20 mouse cellular contexts compared by ENCODE assay signal in the genomic region with DNA sequence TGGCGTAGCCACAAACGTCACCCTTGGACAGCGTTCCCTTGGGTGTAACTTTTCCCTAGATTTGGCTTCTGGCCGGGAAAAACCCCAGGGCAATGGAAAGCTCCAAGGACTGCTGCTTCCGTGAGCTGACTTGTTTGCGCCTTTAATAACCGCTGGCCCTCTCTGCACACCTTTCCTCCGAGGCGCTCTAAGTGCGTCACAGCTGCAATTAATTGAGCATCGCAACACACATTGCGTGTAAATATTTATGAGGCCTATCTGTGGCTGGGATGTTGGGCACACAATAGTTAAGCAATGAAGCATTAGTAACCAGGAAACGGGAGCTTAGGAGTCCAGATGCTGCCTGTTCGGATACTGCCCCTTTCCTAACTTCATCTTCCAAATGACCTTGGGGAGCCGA.
A peak's percentile ranks its signal among the peaks of the same experiment; 100 is the strongest.
DNase-seq lines count a peak whose midpoint lies in the region; ATAC-seq lines count a peak whose summit lies in the region.
"Had no signal": no experiment of that assay in that cellular context is flagged by ENCODE, and none has a peak within 500 bp of the region (broad histone marks: within the 10 kb centered on the region; RNA-seq: fewer than 3 reads in every experiment).

No protein-coding gene starts in this region.

- H3K4me1 ChIP-seq in midbrain, embryonic 11.5 days (ENCODE audit: control insufficient read depth, insufficient read depth, low read length): peaks cover 8% of the 10 kb centered on the region; the same call in 1 of the 2 replicates
- peaks cover 16% of the 10 kb centered on the region for H3K4me1 ChIP-seq in midbrain, embryonic 16.5 days (ENCODE audit: control insufficient read depth, insufficient read depth, low read length)
- peaks cover 7% of the 10 kb centered on the region for H3K4me1 ChIP-seq in hindbrain, embryonic 16.5 days (ENCODE audit: control insufficient read depth, insufficient read depth, low read depth, low read length)
- peaks cover 12% of the 10 kb centered on the region for H3K4me1 ChIP-seq in forebrain, embryonic 10.5 days
- no peaks in the 10 kb centered on the region; the same call in 1 of the 2 replicates for H3K4me1 ChIP-seq in intestine, embryonic 15.5 days (replicated peaks)
- H3K4me1 ChIP-seq: liver, embryonic 12.5 days had no signal

- H3K27ac ChIP-seq in midbrain, embryonic 11.5 days (ENCODE audit: low read depth, low read length): no peak overlapping the region
- H3K27ac ChIP-seq in midbrain, embryonic 16.5 days (ENCODE audit: low read length): no peak overlapping the region
- no peak overlapping the region for H3K27ac ChIP-seq in hindbrain, embryonic 16.5 days (ENCODE audit: low read depth, low read length)
- H3K27ac ChIP-seq in forebrain, embryonic 10.5 days: no peak overlapping the region
- no peak overlapping the region for H3K27ac ChIP-seq in intestine, embryonic 15.5 days
- H3K27ac ChIP-seq: gastrocnemius, adult 2 months; liver, embryonic 12.5 days had no signal

- H3K9me3 ChIP-seq in midbrain, embryonic 11.5 days (ENCODE audit: control insufficient read depth, low read length): no peaks in the 10 kb centered on the region
- H3K9me3 ChIP-seq in midbrain, embryonic 16.5 days (replicated peaks; ENCODE audit: control insufficient read depth, low read length, poor library complexity, severe bottlenecking): no peaks in the 10 kb centered on the region
- H3K9me3 ChIP-seq in hindbrain, embryonic 16.5 days (ENCODE audit: control insufficient read depth, low read length): no peaks in the 10 kb centered on the region
- H3K9me3 ChIP-seq in forebrain, embryonic 10.5 days: no peaks in the 10 kb centered on the region
- no peaks in the 10 kb centered on the region for H3K9me3 ChIP-seq in intestine, embryonic 15.5 days
- H3K9me3 ChIP-seq: heart, embryonic 12.5 days; liver, embryonic 12.5 days had no signal

- 76% methylated on average over 15 of the region's 15 CpGs for WGBS in midbrain, embryonic 11.5 days
- WGBS in midbrain, embryonic 16.5 days: 54% methylated on average over 15 of the region's 15 CpGs
- WGBS in hindbrain, embryonic 16.5 days: 44% methylated on average over 15 of the region's 15 CpGs
- 89% methylated on average over 15 of the region's 15 CpGs for WGBS in forebrain, embryonic 10.5 days
- 84% methylated on average over 15 of the region's 15 CpGs for whole genome bisulfite sequencing in intestine, embryonic 15.5 days

- no peak overlapping the region for H3K4me2 ChIP-seq in midbrain, embryonic 11.5 days
- H3K4me2 ChIP-seq in midbrain, embryonic 16.5 days (ENCODE audit: low read length): no peak overlapping the region
- 0 out of 2 replicates have a peak overlapping the region, but pooled peaks have one; percentile 6 for H3K4me2 ChIP-seq in hindbrain, embryonic 16.5 days (ENCODE audit: low read length)
- H3K4me2 ChIP-seq in intestine, embryonic 15.5 days (replicated peaks): no peak overlapping the region
- H3K4me2 ChIP-seq: heart, embryonic 12.5 days; liver, embryonic 12.5 days; lung, embryonic 14.5 days had no signal

- H3K36me3 ChIP-seq in midbrain, embryonic 11.5 days (ENCODE audit: control insufficient read depth, insufficient read depth, low read length): no peaks in the 10 kb centered on the region
- H3K36me3 ChIP-seq in midbrain, embryonic 16.5 days (ENCODE audit: control insufficient read depth, insufficient read depth, low read length): no peaks in the 10 kb centered on the region
- H3K36me3 ChIP-seq in hindbrain, embryonic 16.5 days (ENCODE audit: control insufficient read depth, insufficient read depth, low read length): no peaks in the 10 kb centered on the region
- no peaks in the 10 kb centered on the region for H3K36me3 ChIP-seq in forebrain, embryonic 10.5 days (replicated peaks)
- H3K36me3 ChIP-seq in intestine, embryonic 15.5 days: no peaks in the 10 kb centered on the region
- H3K36me3 ChIP-seq: heart, embryonic 12.5 days; liver, embryonic 12.5 days had no signal

- no peak for DNase-seq in midbrain, embryonic 11.5 days (ENCODE audit: low spot score, missing footprints)
- DNase-seq in R1 (ENCODE audit: low read depth, low spot score): peak; percentile 11
- peak; percentile 16 for DNase-seq in retina, embryonic 14.5 days (ENCODE audit: low spot score)
- no peak for DNase-seq in forebrain, embryonic 10.5 days (ENCODE audit: extremely low spot score, low spot score)
- DNase-seq: adrenal gland, postnatal 10 days; cerebellum, adult 9-11 months; gastrocnemius, adult 2 months; heart, postnatal 14 days; kidney, adult 9 months; kidney, postnatal 25 days; lung, embryonic 14.5 days; lung, postnatal 36 days; thymus, adult 18-20 months; thymus, postnatal 4 days had no signal

- peak; percentile 36; the same call in 1 of the 2 replicates for ATAC-seq in midbrain, embryonic 11.5 days (ENCODE audit: low FRiP score)
- no peak for ATAC-seq in midbrain, embryonic 16.5 days
- ATAC-seq in hindbrain, embryonic 16.5 days: no peak
- no peak for ATAC-seq in intestine, embryonic 15.5 days
- ATAC-seq: inflammation-experienced regulatory T-cells, adult 6 months; liver, embryonic 12.5 days had no signal

- no peak overlapping the region for H3K4me3 ChIP-seq in midbrain, embryonic 11.5 days (ENCODE audit: low read depth, low read length)
- no peak overlapping the region for H3K4me3 ChIP-seq in midbrain, embryonic 16.5 days (ENCODE audit: low read depth, low read length)
- H3K4me3 ChIP-seq in hindbrain, embryonic 16.5 days (ENCODE audit: low read length): no peak overlapping the region
- no peak overlapping the region for H3K4me3 ChIP-seq in forebrain, embryonic 10.5 days
- no peak overlapping the region for H3K4me3 ChIP-seq in intestine, embryonic 15.5 days (replicated peaks)
- H3K4me3 ChIP-seq: gastrocnemius, adult 2 months; heart, embryonic 12.5 days; liver, embryonic 12.5 days had no signal

- no peak overlapping the region for H3K9ac ChIP-seq in midbrain, embryonic 11.5 days (ENCODE audit: low read length)
- H3K9ac ChIP-seq in midbrain, embryonic 16.5 days (ENCODE audit: low read depth, low read length): no peak overlapping the region
- H3K9ac ChIP-seq in hindbrain, embryonic 16.5 days (ENCODE audit: low read depth, low read length): no peak overlapping the region
- H3K9ac ChIP-seq in intestine, embryonic 15.5 days: no peak overlapping the region
- H3K9ac ChIP-seq: heart, embryonic 12.5 days; liver, embryonic 12.5 days; lung, embryonic 14.5 days had no signal

- no peaks in the 10 kb centered on the region for H3K27me3 ChIP-seq in midbrain, embryonic 11.5 days (ENCODE audit: control insufficient read depth, insufficient read depth, low read length)
- H3K27me3 ChIP-seq in midbrain, embryonic 16.5 days (ENCODE audit: control insufficient read depth, insufficient read depth, low read depth, low read length): no peaks in the 10 kb centered on the region; the same call in 1 of the 2 replicates
- H3K27me3 ChIP-seq in hindbrain, embryonic 16.5 days (replicated peaks; ENCODE audit: control insufficient read depth, insufficient read depth, low read length): no peaks in the 10 kb centered on the region
- H3K27me3 ChIP-seq in forebrain, embryonic 10.5 days (ENCODE audit: poor library complexity, severe bottlenecking): no peaks in the 10 kb centered on the region
- no peaks in the 10 kb centered on the region for H3K27me3 ChIP-seq in intestine, embryonic 15.5 days (replicated peaks)
- H3K27me3 ChIP-seq: liver, embryonic 12.5 days had no signal

Comparison
In these comparisons a context has a peak if more than half of its experiments do, and no peak if none do; other contexts are left out.
1. DNase-seq: peak in R1 (single experiment) and retina, embryonic 14.5 days (single experiment); none in midbrain, embryonic 11.5 days (single experiment) and forebrain, embryonic 10.5 days (single experiment).